Mouse (Mus musculus) midbrain, embryonic 11.5 days (tissue): Measurements from ENCODE around the gene Gmeb1. TPM values are rescaled to one million over a fixed set of nuclear protein-coding genes. Genes with fewer than 3 reads are reported as not detected.
A peak's percentile ranks its signal among the peaks of the same experiment; 100 is the strongest.
"Not testable (repeated sequence)": the region's sequence is repeated elsewhere in the genome, so short reads cannot be mapped to it uniquely, and the experiment has no call there.

Source experiments
- ATAC-seq: fragments of 200-750 bp; cut with Nextera tagmentation; 2 replicates; pipeline ENCODE4 v1.8.0; 2017; ENCODE audit warnings: moderate TSS enrichment, moderate library complexity; ENCODE audit not compliant: low FRiP score
- DNase-seq: peaks from one replicate; pipeline ENCODE4 v3.0.0; 2015; ENCODE audit warnings: low spot score; ENCODE audit errors: missing footprints
- H3K27ac ChIP-seq: fragments of 300-500 bp; sonication (generic); 2 replicates; pipeline ENCODE4 v1.5.1; 2014; ENCODE audit warnings: low read depth, low read length
- H3K27me3 ChIP-seq: fragments of 300-500 bp; sonication (generic); 2 replicates; pipeline ENCODE4 v1.6.1; 2014; ENCODE audit warnings: mild to moderate bottlenecking, low read length, moderate library complexity, mixed read lengths; ENCODE audit not compliant: control insufficient read depth, insufficient read depth
- H3K36me3 ChIP-seq: fragments of 300-500 bp; sonication (generic); 2 replicates; pipeline ENCODE4 v1.6.1; 2014; ENCODE audit warnings: mild to moderate bottlenecking, low read length, moderate library complexity, mixed read lengths; ENCODE audit not compliant: control insufficient read depth, insufficient read depth
- H3K4me1 ChIP-seq: fragments of 300-500 bp; sonication (generic); 2 replicates; pipeline ENCODE4 v1.6.1; 2014; ENCODE audit warnings: low read length; ENCODE audit not compliant: control insufficient read depth, insufficient read depth
- H3K4me2 ChIP-seq: fragments of 300-500 bp; sonication (generic); 2 replicates; pipeline ENCODE4 v1.6.1; 2014; ENCODE audit warnings: mild to moderate bottlenecking, moderate library complexity
- H3K4me3 ChIP-seq: fragments of 300-500 bp; sonication (generic); 2 replicates; pipeline ENCODE4 v1.5.1; 2014; ENCODE audit warnings: low read depth, low read length
- H3K9ac ChIP-seq: fragments of 300-500 bp; sonication (generic); 2 replicates; pipeline ENCODE4 v1.6.1; 2014; ENCODE audit warnings: low read length
- H3K9me3 ChIP-seq: fragments of 300-500 bp; sonication (generic); 2 replicates; pipeline ENCODE4 v1.6.1; 2016; ENCODE audit warnings: low read length; ENCODE audit not compliant: control insufficient read depth
- WGBS: fragments of 180-500 bp; shearing (Covaris S2); extraction: QIAGEN DNeasy Blood & Tissue Kit; methylation state at CpG from one replicate; pipeline ENCODE4 v1.1.7; 2014; 5-methylcytosine and 5-hydroxymethylcytosine counted together
- polyA plus RNA-seq: library from polyadenylated mRNA; unstranded; fragments of >200 nt; fragmentation: Nextera tagmentation; extraction: Ambion mirVana; gene quantifications from 2 replicates; pipeline ENCODE4 v1.2.1, GENCODE M21; 2014

Gmeb1 gene
- polyA plus RNA-seq, result 37.0 and 39.6 TPM in 2 replicates

- no peaks in the 10 kb centered on the region for H3K9me3 ChIP-seq
- peak; percentile 97 for DNase-seq
- H3K4me3 ChIP-seq, result peak within 1 kb of the TSS; percentile 91
- H3K4me2 ChIP-seq, result peak within 1 kb of the TSS; percentile 83
- 18% methylated on average over 38 of the region's 49 CpGs for WGBS
- no peaks in the 10 kb centered on the region for H3K27me3 ChIP-seq
- ATAC-seq, result peak; percentile 93
- peak within 1 kb of the TSS; percentile 90 for H3K27ac ChIP-seq
- H3K4me1 ChIP-seq, result peaks cover 19% of the 10 kb centered on the region
- no peaks in the 10 kb centered on the region for H3K36me3 ChIP-seq
- peak within 1 kb of the TSS; percentile 89 for H3K9ac ChIP-seq
Measured at GRCm38 (mm10) chr4:132261514-132262357, at the start of gene Gmeb1. TSS of gene Gmeb1 (minus strand) at chr4:132261602.

DNA sequence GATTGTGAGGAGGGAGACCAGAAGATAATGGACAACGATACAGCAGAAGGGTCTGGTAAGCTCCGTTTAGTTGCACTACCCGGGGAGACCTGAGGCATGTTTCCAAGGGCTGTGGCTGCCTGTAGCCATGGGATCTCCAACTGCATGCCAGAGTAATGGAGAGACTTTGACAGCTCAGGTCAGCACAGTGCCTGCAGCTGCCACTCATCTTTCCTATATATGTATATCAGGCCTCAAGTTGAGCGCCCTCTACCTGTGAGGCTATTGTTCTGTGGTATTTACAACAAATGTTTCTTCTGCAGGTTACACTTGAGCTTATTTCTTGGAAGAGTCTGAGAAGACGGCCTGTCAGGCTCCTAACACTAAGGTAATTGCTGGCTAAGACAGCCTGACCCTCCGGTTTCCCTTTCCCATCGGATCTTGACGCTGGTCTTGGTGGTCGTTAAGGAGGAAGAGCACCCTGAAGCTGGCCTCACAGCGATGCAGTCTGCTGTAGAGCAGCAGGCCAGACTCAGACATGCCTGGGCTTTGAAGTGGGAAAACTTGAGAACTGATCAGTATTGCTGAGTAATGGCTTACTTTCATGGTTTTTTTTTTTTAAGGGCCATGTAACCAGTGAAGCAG lies 48.6 kb upstream of the Gmeb1 start:
- no peaks in the 10 kb centered on the region for H3K27me3 ChIP-seq
- H3K36me3 ChIP-seq, result peaks cover 11% of the 10 kb centered on the region
- peak; percentile 28; the same call in 1 of the 2 replicates for ATAC-seq

DNA sequence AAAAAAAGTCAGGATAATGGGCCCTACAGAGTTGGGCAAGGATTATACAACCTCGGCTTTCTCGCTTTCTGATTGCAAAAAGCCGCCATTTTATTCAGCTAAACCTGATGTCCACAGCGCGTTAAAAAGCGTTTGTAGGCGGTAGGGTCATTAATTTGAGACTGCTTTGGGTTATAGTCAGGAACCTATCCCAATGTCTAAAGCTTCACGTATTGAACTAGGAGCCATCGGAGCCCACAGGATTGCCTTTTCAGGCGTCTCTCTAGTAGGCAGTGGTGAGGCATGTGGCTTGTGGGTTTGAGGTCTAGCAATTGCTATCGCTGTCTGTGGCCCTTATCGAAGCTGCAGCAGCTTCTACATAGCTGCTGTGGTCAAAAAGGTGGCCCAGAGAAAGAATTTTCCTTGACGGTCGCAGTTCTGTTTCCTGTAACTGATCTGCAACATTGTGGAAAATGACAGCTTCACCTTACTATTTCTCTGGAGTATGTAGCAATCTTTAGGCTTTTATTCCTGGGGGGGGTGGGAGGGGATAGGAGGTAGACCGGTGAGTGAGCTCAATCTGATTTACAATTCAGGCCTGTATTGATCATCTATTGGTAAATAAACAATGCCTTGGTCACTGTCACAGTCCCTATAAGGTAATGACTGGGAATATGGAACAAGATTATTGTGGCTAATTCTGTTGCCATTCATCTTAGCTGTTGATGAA lies 47.9 kb upstream of the Gmeb1 start:
- peak; percentile 93 for DNase-seq
- 1% methylated on average over 15 of the region's 15 CpGs for WGBS

More for the DNA sequence above, 48.6 kb upstream of the Gmeb1 start:
- H3K9ac ChIP-seq, result peak overlapping the region; percentile 96
- peak overlapping the region; percentile 84 for H3K4me3 ChIP-seq
- 0 out of 2 replicates have a peak overlapping the region, but pooled peaks have one; percentile 22 for H3K27ac ChIP-seq
- peaks cover 9% of the 10 kb centered on the region for H3K4me1 ChIP-seq
- WGBS, result 29% methylated on average over 10 of the region's 10 CpGs
- peak overlapping the region; percentile 96 for H3K4me2 ChIP-seq
- no peaks in the 10 kb centered on the region for H3K9me3 ChIP-seq
- DNase-seq, result peak; percentile 87

DNA sequence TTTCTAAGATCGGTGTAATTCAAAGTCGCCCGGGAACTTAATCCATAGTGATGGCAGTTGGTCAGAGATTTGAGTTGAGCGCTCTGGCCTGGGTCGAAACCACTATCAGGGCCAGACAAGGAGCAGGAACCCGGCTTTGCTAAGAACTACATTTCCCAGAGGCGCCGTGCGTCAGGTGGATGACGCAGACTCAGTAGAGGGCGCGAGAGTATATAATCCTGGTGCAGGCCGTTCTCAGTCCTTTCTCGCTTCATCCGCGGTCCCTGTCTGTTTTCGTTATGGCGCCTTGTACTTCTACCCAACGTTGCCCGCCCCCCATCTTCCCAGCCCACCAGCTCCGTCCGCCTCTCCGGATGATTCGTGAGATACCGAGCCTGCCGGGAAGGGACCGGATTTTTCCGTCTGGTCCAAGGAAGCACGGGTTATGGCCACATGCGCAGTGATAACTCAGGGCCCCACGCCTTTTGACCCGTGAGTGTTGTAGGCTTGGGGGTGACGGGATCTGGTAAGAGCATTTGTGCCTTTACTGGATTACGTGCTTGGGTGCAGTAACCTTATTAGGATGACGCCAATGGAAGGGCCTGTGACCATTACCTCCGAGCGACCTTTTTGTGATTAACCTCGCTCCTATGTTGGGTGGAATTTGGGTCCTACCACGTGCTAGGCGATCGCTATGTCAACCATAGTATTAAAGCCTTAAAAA lies 47.2 kb upstream of the Gmeb1 start:
- H3K36me3 ChIP-seq, result peaks cover 9% of the 10 kb centered on the region
- ATAC-seq, result peak; percentile 93
- 2% methylated on average over 41 of the region's 41 CpGs for WGBS

More for the DNA sequence above, 47.9 kb upstream of the Gmeb1 start:
- H3K9me3 ChIP-seq, result no peaks in the 10 kb centered on the region
- H3K4me3 ChIP-seq, result peak overlapping the region; percentile 84
- H3K27ac ChIP-seq, result peak overlapping the region; percentile 69
- peaks cover 9% of the 10 kb centered on the region for H3K4me1 ChIP-seq
- ATAC-seq, result no peak
- peaks cover 11% of the 10 kb centered on the region for H3K36me3 ChIP-seq
- peak overlapping the region; percentile 96 for H3K4me2 ChIP-seq
- H3K27me3 ChIP-seq, result no peaks in the 10 kb centered on the region
- H3K9ac ChIP-seq, result peak overlapping the region; percentile 96

GRCm38 (mm10) chr4:132306004-132306403 lies 44.6 kb upstream of the Gmeb1 start:
- peaks cover 14% of the 10 kb centered on the region for H3K4me1 ChIP-seq
- peaks cover 7% of the 10 kb centered on the region for H3K36me3 ChIP-seq
- no peak overlapping the region for H3K9ac ChIP-seq
- ATAC-seq (no peak), DNase-seq (no peak)
- no peak overlapping the region for H3K4me3 ChIP-seq
- H3K9me3 ChIP-seq, result no peaks in the 10 kb centered on the region
- no peak overlapping the region for H3K4me2 ChIP-seq
- no peak overlapping the region for H3K27ac ChIP-seq
- no peaks in the 10 kb centered on the region for H3K27me3 ChIP-seq
- WGBS, result 85% methylated on average over 6 of the region's 6 CpGs

More for the DNA sequence above, 47.2 kb upstream of the Gmeb1 start:
- Histone ChIP-seq H3K9me3 (no peaks in the 10 kb centered on the region), H3K27me3 (no peaks in the 10 kb centered on the region), H3K9ac (peak overlapping the region; percentile 96), H3K4me3 (peak overlapping the region; percentile 84), H3K4me2 (peak overlapping the region; percentile 96), H3K27ac (peak overlapping the region; percentile 69), H3K4me1 (peaks cover 9% of the 10 kb centered on the region)
- DNase-seq, result peak; percentile 98

DNA sequence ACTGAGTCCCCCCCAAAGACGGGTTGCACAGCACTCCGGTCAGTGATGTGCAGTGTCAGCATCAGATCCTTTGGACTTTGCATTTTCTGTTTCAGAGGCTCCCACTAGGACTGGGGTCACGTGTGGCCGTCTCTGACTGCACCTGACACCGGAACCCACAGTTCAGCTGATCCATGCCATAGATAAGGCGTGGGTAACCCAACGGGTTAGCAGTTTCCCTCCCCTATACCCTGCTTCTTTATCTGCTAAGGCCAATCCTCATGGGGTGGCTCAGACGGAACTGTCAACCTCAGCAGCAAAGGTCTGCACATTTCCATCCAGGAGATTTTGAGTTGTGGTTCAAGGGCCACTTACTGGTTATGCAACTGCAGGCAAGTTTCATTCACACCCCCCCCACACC lies 43.9 kb upstream of the Gmeb1 start:
- Histone ChIP-seq H3K27ac (no peak overlapping the region), H3K27me3 (no peaks in the 10 kb centered on the region), H3K9me3 (no peaks in the 10 kb centered on the region), H3K4me3 (no peak overlapping the region), H3K4me2 (no peak overlapping the region), H3K36me3 (no peaks in the 10 kb centered on the region; the same call in 1 of the 2 replicates), H3K9ac (no peak overlapping the region), H3K4me1 (peaks cover 14% of the 10 kb centered on the region)
- no peak for DNase-seq
- no peak for ATAC-seq
- WGBS, result 87% methylated on average over 8 of the region's 8 CpGs

- H3K4me1 ChIP-seq, ATAC-seq, H3K36me3 ChIP-seq, DNase-seq, H3K27ac ChIP-seq, H3K27me3 ChIP-seq, H3K9me3 ChIP-seq: not testable (repeated sequence)
- H3K9ac ChIP-seq, result peak overlapping the region; percentile 60
- WGBS, result 41% methylated on average over 6 of the region's 6 CpGs
- H3K4me3 ChIP-seq, result peak overlapping the region; percentile 41
- H3K4me2 ChIP-seq, result peak overlapping the region; percentile 67
Measured at GRCm38 (mm10) chr4:132303484-132303883, 42.1 kb upstream of the Gmeb1 start.

GRCm38 (mm10) chr4:132302939-132303479 lies 41.6 kb upstream of the Gmeb1 start, which contains the start of gene Rab42:
TSS of gene Rab42 (minus strand) at chr4:132303385.
- no peaks in the 10 kb centered on the region for H3K36me3 ChIP-seq
- H3K4me2 ChIP-seq, result peak within 1 kb of the TSS; percentile 67
- H3K4me1 ChIP-seq, result peaks cover 6% of the 10 kb centered on the region; the same call in 1 of the 2 replicates
- ATAC-seq (peak; percentile 67), DNase-seq (peak; percentile 92)
- H3K4me3 ChIP-seq, result peak within 1 kb of the TSS; percentile 41
- H3K27ac ChIP-seq, result no peak within 1 kb of the TSS
- peak within 1 kb of the TSS; percentile 60 for H3K9ac ChIP-seq
- WGBS, result 2% methylated on average over 31 of the region's 31 CpGs
- H3K9me3 ChIP-seq, result no peaks in the 10 kb centered on the region
- H3K27me3 ChIP-seq, result no peaks in the 10 kb centered on the region
